Mouse (Mus musculus): ENCODE results near the gene Uqcr10. TPM values are rescaled to one million over a fixed set of nuclear protein-coding genes. Genes with fewer than 3 reads are reported as not detected.

Gene Uqcr10
- polyA plus RNA-seq, 1 experiment from 2014 or later: 962 TPM

GRCm38 (mm10) chr11:4680126-4680525 lies 24.0 kb downstream of the Uqcr10 start:
- no peak overlapping the region for H3K4me2 ChIP-seq (replicated peaks; ENCODE audit: low read depth, low read length)
- H3K27ac ChIP-seq (ENCODE audit: low read length): no peak overlapping the region
- no peaks in the 10 kb centered on the region for H3K4me1 ChIP-seq (ENCODE audit: insufficient read depth, low read length)
- no peak overlapping the region for H3K9ac ChIP-seq (replicated peaks; ENCODE audit: low read length)
- H3K27me3 ChIP-seq (ENCODE audit: insufficient read depth, low read length): no peaks in the 10 kb centered on the region
- no peak for ATAC-seq (ENCODE audit: low FRiP score, low TSS enrichment)
- no peaks in the 10 kb centered on the region for H3K9me3 ChIP-seq (ENCODE audit: low read length)
- H3K36me3 ChIP-seq (ENCODE audit: insufficient read depth, low read length): peaks cover 46% of the 10 kb centered on the region
- 41% methylated on average over 3 of the region's 3 CpGs for WGBS
- H3K4me3 ChIP-seq (ENCODE audit: low read length): no peak overlapping the region

DNA sequence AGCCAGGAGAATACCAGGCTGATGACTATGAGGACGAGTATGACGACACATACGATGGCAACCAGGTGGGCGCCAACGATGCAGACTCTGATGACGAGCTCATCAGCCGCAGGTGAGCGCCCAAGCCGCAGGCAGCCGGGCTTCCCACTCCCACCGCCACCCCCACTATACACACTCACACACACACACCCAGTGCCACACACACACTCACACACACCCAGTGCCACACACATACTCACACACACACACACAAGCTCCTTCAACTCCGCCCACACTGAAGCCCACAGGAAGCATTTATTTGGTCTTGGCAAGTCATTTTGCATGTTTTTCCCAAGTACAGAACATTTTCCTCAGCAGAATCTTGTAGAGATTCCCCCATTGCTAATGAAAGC lies 24.7 kb downstream of the Uqcr10 start:
- Histone ChIP-seq H3K27ac (ENCODE audit: low read length) (no peak overlapping the region), H3K27me3 (ENCODE audit: insufficient read depth, low read length) (no peaks in the 10 kb centered on the region), H3K4me3 (ENCODE audit: low read length) (no peak overlapping the region), H3K36me3 (ENCODE audit: insufficient read depth, low read length) (peaks cover 46% of the 10 kb centered on the region), H3K4me2 (replicated peaks; ENCODE audit: low read depth, low read length) (no peak overlapping the region), H3K4me1 (ENCODE audit: insufficient read depth, low read length) (no peaks in the 10 kb centered on the region), H3K9ac (replicated peaks; ENCODE audit: low read length) (no peak overlapping the region), H3K9me3 (ENCODE audit: low read length) (no peaks in the 10 kb centered on the region)
- ATAC-seq (ENCODE audit: low FRiP score, low TSS enrichment): no peak
- 71% methylated on average over 12 of the region's 12 CpGs for WGBS

- Histone ChIP-seq H3K27me3 (ENCODE audit: insufficient read depth, low read length) (no peaks in the 10 kb centered on the region), H3K27ac (ENCODE audit: low read length) (no peak overlapping the region), H3K4me3 (ENCODE audit: low read length) (no peak overlapping the region), H3K4me2 (replicated peaks; ENCODE audit: low read depth, low read length) (no peak overlapping the region), H3K9ac (replicated peaks; ENCODE audit: low read length) (no peak overlapping the region), H3K4me1 (ENCODE audit: insufficient read depth, low read length) (no peaks in the 10 kb centered on the region), H3K36me3 (ENCODE audit: insufficient read depth, low read length) (peaks cover 46% of the 10 kb centered on the region), H3K9me3 (ENCODE audit: low read length) (no peaks in the 10 kb centered on the region)
- ATAC-seq (ENCODE audit: low FRiP score, low TSS enrichment): no peak
- WGBS: 57% methylated on average over 13 of the region's 13 CpGs
Measured at GRCm38 (mm10) chr11:4678700-4679440, 25.3 kb downstream of the Uqcr10 start.

DNA sequence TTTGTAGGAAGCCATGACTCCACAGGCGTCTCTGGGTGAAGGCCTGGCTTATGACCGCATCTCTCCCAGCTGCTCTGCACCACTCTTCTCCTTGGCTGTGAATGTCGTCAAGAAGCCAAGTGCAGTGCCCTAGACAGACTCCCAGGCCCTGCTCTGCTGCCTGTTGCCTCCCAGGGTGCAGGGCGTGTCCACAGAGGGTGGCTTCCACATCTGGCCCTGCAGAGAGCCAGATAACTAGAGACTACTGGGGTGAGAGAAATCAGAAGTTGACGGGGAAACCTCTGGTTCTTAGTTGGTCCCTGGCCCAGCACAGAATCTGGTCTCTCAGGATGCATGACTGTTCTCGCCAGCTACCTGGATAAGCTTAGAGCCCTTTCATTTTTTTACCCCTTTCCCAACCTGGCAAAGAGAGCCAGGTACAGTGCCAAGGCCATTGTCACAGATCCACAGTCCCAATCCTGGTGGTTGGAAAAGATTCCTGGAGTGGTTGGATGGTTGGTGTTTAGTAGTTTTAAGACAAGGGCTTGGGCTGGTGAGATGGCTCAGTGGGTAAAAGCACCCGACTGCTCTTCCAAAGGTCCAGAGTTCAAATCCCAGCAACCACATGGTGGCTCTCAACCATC lies 26.8 kb downstream of the Uqcr10 start:
- ATAC-seq (ENCODE audit: low FRiP score, low TSS enrichment): no peak
- Histone ChIP-seq H3K9ac (replicated peaks; ENCODE audit: low read length) (no peak overlapping the region), H3K27me3 (ENCODE audit: insufficient read depth, low read length) (no peaks in the 10 kb centered on the region), H3K36me3 (ENCODE audit: insufficient read depth, low read length) (peaks cover 45% of the 10 kb centered on the region), H3K9me3 (ENCODE audit: low read length) (no peaks in the 10 kb centered on the region), H3K4me1 (ENCODE audit: insufficient read depth, low read length) (no peaks in the 10 kb centered on the region), H3K27ac (ENCODE audit: low read length) (no peak overlapping the region), H3K4me2 (replicated peaks; ENCODE audit: low read depth, low read length) (no peak overlapping the region), H3K4me3 (ENCODE audit: low read length) (no peak overlapping the region)
- 88% methylated on average over 7 of the region's 7 CpGs for WGBS

DNA sequence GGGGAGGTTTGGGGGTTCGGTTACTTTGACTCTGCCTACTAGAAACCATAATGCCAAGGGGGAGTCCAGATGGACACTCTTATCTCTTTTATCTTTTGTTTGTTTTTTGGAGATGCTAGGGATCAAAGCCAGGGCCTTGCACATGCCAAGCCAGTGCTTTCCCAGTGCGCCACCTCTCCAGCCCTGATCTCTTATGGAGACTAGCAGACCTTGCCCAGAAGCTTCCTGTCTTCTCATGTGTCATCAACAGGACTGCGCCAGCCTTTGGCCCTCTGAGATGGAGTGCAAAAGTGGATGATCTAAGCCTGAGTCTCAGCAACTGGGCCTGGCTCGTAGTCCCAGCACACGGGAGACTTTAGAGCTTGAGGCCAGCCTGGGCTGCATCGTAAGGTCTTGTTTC lies 28.4 kb downstream of the Uqcr10 start:
- H3K27ac ChIP-seq (ENCODE audit: low read length): no peak overlapping the region
- no peak overlapping the region for H3K9ac ChIP-seq (replicated peaks; ENCODE audit: low read length)
- ATAC-seq (ENCODE audit: low FRiP score, low TSS enrichment): no peak
- no peak overlapping the region for H3K4me3 ChIP-seq (ENCODE audit: low read length)
- no peaks in the 10 kb centered on the region for H3K4me1 ChIP-seq (ENCODE audit: insufficient read depth, low read length)
- no peaks in the 10 kb centered on the region for H3K27me3 ChIP-seq (ENCODE audit: insufficient read depth, low read length)
- 93% methylated on average over 6 of the region's 6 CpGs for WGBS
- no peaks in the 10 kb centered on the region for H3K9me3 ChIP-seq (ENCODE audit: low read length)
- H3K4me2 ChIP-seq (replicated peaks; ENCODE audit: low read depth, low read length): no peak overlapping the region
- peaks cover 38% of the 10 kb centered on the region for H3K36me3 ChIP-seq (ENCODE audit: insufficient read depth, low read length)

GRCm38 (mm10) chr11:4675126-4675562 lies 29.0 kb downstream of the Uqcr10 start:
- Histone ChIP-seq H3K27me3 (ENCODE audit: insufficient read depth, low read length) (no peaks in the 10 kb centered on the region), H3K9me3 (ENCODE audit: low read length) (no peaks in the 10 kb centered on the region), H3K9ac (replicated peaks; ENCODE audit: low read length) (no peak overlapping the region), H3K4me3 (ENCODE audit: low read length) (no peak overlapping the region), H3K4me1 (ENCODE audit: insufficient read depth, low read length) (no peaks in the 10 kb centered on the region), H3K27ac (ENCODE audit: low read length) (no peak overlapping the region), H3K4me2 (replicated peaks; ENCODE audit: low read depth, low read length) (no peak overlapping the region), H3K36me3 (ENCODE audit: insufficient read depth, low read length) (peaks cover 35% of the 10 kb centered on the region)
- WGBS: 82% methylated on average over 6 of the region's 6 CpGs
- ATAC-seq (ENCODE audit: low FRiP score, low TSS enrichment): no peak

GRCm38 (mm10) chr11:4674593-4674992 lies 29.5 kb downstream of the Uqcr10 start:
- H3K4me2 ChIP-seq (replicated peaks; ENCODE audit: low read depth, low read length): no peak overlapping the region
- no peaks in the 10 kb centered on the region for H3K9me3 ChIP-seq (ENCODE audit: low read length)
- H3K4me1 ChIP-seq (ENCODE audit: insufficient read depth, low read length): no peaks in the 10 kb centered on the region
- H3K27me3 ChIP-seq (ENCODE audit: insufficient read depth, low read length): no peaks in the 10 kb centered on the region
- no peak for ATAC-seq (ENCODE audit: low FRiP score, low TSS enrichment)
- peaks cover 30% of the 10 kb centered on the region for H3K36me3 ChIP-seq (ENCODE audit: insufficient read depth, low read length)
- no peak overlapping the region for H3K4me3 ChIP-seq (ENCODE audit: low read length)
- no peak overlapping the region for H3K27ac ChIP-seq (ENCODE audit: low read length)
- H3K9ac ChIP-seq (replicated peaks; ENCODE audit: low read length): no peak overlapping the region
- 95% methylated on average over 1 of the region's 1 CpGs for WGBS

- no peaks in the 10 kb centered on the region for H3K9me3 ChIP-seq (ENCODE audit: low read length)
- peaks cover 35% of the 10 kb centered on the region for H3K36me3 ChIP-seq (ENCODE audit: insufficient read depth, low read length)
- H3K9ac ChIP-seq (replicated peaks; ENCODE audit: low read length): no peak overlapping the region
- no peak overlapping the region for H3K4me3 ChIP-seq (ENCODE audit: low read length)
- 76% methylated on average over 4 of the region's 4 CpGs for WGBS
- no peaks in the 10 kb centered on the region for H3K27me3 ChIP-seq (ENCODE audit: insufficient read depth, low read length)
- H3K4me2 ChIP-seq (replicated peaks; ENCODE audit: low read depth, low read length): no peak overlapping the region
- ATAC-seq (ENCODE audit: low FRiP score, low TSS enrichment): no peak
- no peak overlapping the region for H3K27ac ChIP-seq (ENCODE audit: low read length)
- no peaks in the 10 kb centered on the region for H3K4me1 ChIP-seq (ENCODE audit: insufficient read depth, low read length)
Measured at GRCm38 (mm10) chr11:4671736-4672135, 32.4 kb downstream of the Uqcr10 start.

- H3K36me3 ChIP-seq (ENCODE audit: insufficient read depth, low read length): peaks cover 41% of the 10 kb centered on the region
Measured at GRCm38 (mm10) chr11:4662496-4662878, 41.7 kb downstream of the Uqcr10 start.

DNA sequence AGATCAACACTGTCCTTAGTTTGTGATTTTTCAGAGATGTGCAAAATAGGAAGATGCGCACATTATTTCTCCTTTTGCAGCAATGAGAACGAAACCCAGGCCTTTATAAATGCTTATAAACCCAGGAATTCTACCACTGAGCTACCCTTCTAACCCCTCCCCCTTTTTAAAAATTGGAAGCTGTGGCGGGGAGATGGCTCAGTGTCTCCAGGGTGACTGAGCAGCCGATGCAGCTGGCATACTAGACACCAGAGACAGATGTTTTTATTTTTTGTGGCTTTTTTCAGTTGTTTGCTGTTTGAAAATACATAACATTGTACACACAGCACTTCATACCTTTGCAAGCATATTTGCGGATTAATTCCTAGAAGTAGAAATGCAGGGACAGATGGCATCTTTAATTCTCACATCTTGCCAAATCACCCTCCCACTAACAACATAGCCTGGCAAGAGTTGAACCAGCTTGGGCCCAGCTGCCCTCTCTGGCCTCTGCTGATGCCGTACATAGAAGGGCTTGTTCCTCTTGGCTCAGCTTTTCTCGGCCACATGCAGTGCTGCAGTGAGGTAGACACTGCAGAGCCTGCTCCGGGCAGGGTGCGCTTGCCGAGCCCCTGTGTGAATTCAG lies 42.2 kb downstream of the Uqcr10 start:
- Histone ChIP-seq H3K9ac (replicated peaks; ENCODE audit: low read length) (no peak overlapping the region), H3K4me2 (replicated peaks; ENCODE audit: low read depth, low read length) (no peak overlapping the region), H3K36me3 (ENCODE audit: insufficient read depth, low read length) (peaks cover 36% of the 10 kb centered on the region), H3K9me3 (ENCODE audit: low read length) (no peaks in the 10 kb centered on the region), H3K27ac (ENCODE audit: low read length) (no peak overlapping the region), H3K27me3 (ENCODE audit: insufficient read depth, low read length) (no peaks in the 10 kb centered on the region), H3K4me1 (ENCODE audit: insufficient read depth, low read length) (no peaks in the 10 kb centered on the region), H3K4me3 (ENCODE audit: low read length) (no peak overlapping the region)
- 88% methylated on average over 10 of the region's 10 CpGs for WGBS
- no peak for ATAC-seq (ENCODE audit: low FRiP score, low TSS enrichment)

More at GRCm38 (mm10) chr11:4662496-4662878, 41.7 kb downstream of the Uqcr10 start:
- no peak overlapping the region for H3K27ac ChIP-seq (ENCODE audit: low read length)
- no peak overlapping the region for H3K4me2 ChIP-seq (replicated peaks; ENCODE audit: low read depth, low read length)
- no peaks in the 10 kb centered on the region for H3K9me3 ChIP-seq (ENCODE audit: low read length)
- no peak overlapping the region for H3K4me3 ChIP-seq (ENCODE audit: low read length)
- WGBS: 89% methylated on average over 11 of the region's 11 CpGs
- H3K9ac ChIP-seq (replicated peaks; ENCODE audit: low read length): no peak overlapping the region
- H3K4me1 ChIP-seq (ENCODE audit: insufficient read depth, low read length): no peaks in the 10 kb centered on the region
- ATAC-seq (ENCODE audit: low FRiP score, low TSS enrichment): no peak
- H3K27me3 ChIP-seq (ENCODE audit: insufficient read depth, low read length): no peaks in the 10 kb centered on the region
